Mouse (Mus musculus): ENCODE measurements around the gene Polrmt. TPM values are rescaled to one million over a fixed set of nuclear protein-coding genes. Genes with fewer than 3 reads are reported as not detected.

Polrmt gene
- polyA plus RNA-seq, 1 experiment: 66.3 TPM

GRCm38 (mm10) chr10:79696129-79696651 lies 50.2 kb downstream of the Polrmt start:
- H3K4me3 ChIP-seq (ENCODE audit: insufficient read depth, low read depth, low read length): no peak overlapping the region
- DNase-seq: no peak

DNA sequence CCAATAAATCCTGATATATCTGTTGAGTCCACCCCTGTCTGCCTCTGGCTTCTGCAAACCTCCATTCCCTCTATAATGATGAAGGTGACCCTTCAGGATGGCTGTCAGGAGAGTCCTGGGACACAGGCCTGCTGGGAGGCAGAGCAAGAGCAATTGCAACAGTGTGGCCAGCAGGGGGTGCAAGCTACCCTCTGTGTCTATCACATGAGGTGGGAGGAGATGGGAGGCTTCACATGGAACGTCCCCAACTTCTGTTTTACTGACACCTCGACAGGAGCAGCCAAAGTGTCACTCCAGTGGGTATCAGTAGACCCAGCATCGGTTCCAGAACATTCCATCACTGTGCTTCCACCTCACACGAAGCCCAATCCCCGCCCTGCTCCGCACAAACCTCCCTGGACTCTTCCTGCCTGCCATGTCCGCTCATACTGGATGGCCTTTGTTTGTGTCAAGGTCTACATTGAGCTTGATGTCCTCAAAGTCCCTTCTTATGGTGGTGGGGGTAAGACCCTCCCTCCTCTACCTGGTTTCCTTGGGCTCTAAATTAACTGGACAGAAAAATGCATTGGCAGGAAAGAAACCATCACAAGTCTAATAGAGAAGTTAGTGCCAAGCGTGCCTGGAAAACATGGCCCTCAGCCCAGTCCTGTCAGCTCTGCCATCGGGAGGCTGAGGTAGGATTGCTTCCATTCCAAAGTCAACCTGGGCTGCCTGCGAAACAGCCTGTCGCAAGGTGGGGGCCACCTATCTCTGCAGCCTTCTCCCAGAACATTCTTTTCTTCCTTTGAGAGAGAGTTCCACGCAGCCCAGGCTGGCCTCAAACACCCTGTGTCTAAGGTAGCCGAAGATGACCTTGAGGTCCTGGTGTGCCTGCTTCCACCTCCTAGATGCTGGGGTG lies 50.9 kb downstream of the Polrmt start:
- H3K4me1 ChIP-seq (ENCODE audit: control insufficient read depth, insufficient read depth, low read length): no peaks in the 10 kb centered on the region
- TF ChIP-seq CTCF (conservative IDR thresholded peaks at IDR 0.05; ENCODE audit: insufficient read depth, insufficient read length, low read depth, low read length): peak; percentile 93
- TF ChIP-seq POLR2A (IDR thresholded peaks at IDR 0.05; ENCODE audit: low read depth, low read length): no peak
- H3K4me3 ChIP-seq (ENCODE audit: insufficient read depth, low read depth, low read length): no peak overlapping the region
- peak; percentile 80 for DNase-seq
- H3K27ac ChIP-seq (ENCODE audit: insufficient read depth, low read depth, low read length): no peak overlapping the region
- WGBS: 44% methylated on average over 13 of the region's 13 CpGs
- H3K27me3 ChIP-seq (replicated peaks; ENCODE audit: control insufficient read depth, insufficient read depth, low read length): no peaks in the 10 kb centered on the region
- H3K36me3 ChIP-seq (ENCODE audit: control insufficient read depth, insufficient read depth, low read length): no peaks in the 10 kb centered on the region

More at GRCm38 (mm10) chr10:79696129-79696651, 50.2 kb downstream of the Polrmt start:
- no peaks in the 10 kb centered on the region for H3K36me3 ChIP-seq (ENCODE audit: control insufficient read depth, insufficient read depth, low read length)
- H3K27ac ChIP-seq (ENCODE audit: insufficient read depth, low read depth, low read length): 0 out of 2 replicates have a peak overlapping the region, but pooled peaks have one; percentile 6
- no peaks in the 10 kb centered on the region for H3K4me1 ChIP-seq (ENCODE audit: control insufficient read depth, insufficient read depth, low read length)
- no peaks in the 10 kb centered on the region for H3K27me3 ChIP-seq (replicated peaks; ENCODE audit: control insufficient read depth, insufficient read depth, low read length)
- TF ChIP-seq POLR2A (IDR thresholded peaks at IDR 0.05; ENCODE audit: low read depth, low read length): no peak
- TF ChIP-seq CTCF (conservative IDR thresholded peaks at IDR 0.05; ENCODE audit: insufficient read depth, insufficient read length, low read depth, low read length): no peak
- 34% methylated on average over 9 of the region's 9 CpGs for WGBS

- no peak overlapping the region for H3K4me3 ChIP-seq (ENCODE audit: insufficient read depth, low read depth, low read length)
- 83% methylated on average over 6 of the region's 6 CpGs for WGBS
- H3K36me3 ChIP-seq (ENCODE audit: control insufficient read depth, insufficient read depth, low read length): no peaks in the 10 kb centered on the region
- H3K27me3 ChIP-seq (replicated peaks; ENCODE audit: control insufficient read depth, insufficient read depth, low read length): no peaks in the 10 kb centered on the region
- no peak for DNase-seq
- H3K4me1 ChIP-seq (ENCODE audit: control insufficient read depth, insufficient read depth, low read length): no peaks in the 10 kb centered on the region
- TF ChIP-seq POLR2A (IDR thresholded peaks at IDR 0.05; ENCODE audit: low read depth, low read length): no peak
- no peak for TF ChIP-seq CTCF (conservative IDR thresholded peaks at IDR 0.05; ENCODE audit: insufficient read depth, insufficient read length, low read depth, low read length)
- no peak overlapping the region for H3K27ac ChIP-seq (ENCODE audit: insufficient read depth, low read depth, low read length)
Observed at GRCm38 (mm10) chr10:79694379-79694655, 52.1 kb downstream of the Polrmt start.

DNA sequence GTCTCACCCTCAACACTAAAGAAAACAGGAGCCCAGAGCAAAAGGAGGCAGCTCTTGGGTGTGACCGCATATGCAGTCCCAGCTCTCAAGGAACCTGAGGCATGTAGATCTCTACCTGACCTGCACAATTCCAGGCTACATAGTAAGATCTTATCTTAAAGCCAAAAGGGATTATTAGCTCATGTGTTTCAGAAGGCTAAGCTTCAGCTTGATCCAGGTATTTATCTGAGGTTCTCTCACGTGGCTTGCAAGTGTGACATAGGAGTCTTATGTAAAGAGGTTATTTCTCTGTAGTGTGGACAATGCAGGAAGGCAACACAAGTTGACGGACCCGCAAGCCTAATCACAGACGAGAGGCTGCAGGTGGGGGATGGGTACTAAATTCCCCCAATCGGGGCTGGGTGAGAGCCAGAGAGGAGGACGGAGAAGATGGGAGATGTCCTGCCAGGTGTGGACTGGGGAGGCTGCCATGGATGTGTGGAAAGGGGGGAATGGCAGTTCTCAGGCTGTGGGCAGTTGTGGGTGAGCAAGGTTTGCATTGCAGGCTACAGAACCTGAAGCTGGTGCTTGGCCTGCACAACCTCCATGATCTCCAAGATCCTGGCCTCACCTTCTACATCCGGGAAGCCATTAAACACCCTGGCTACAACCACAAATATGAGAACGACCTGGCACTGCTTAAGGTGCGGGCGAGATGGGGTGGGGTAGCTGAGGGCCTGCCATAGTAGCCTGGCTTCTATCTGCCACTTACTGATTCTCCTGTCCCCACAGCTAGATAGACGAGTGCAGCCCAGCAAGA lies 52.6 kb downstream of the Polrmt start:
- 78% methylated on average over 12 of the region's 12 CpGs for WGBS
- TF ChIP-seq CTCF (conservative IDR thresholded peaks at IDR 0.05; ENCODE audit: insufficient read depth, insufficient read length, low read depth, low read length) (no peak), POLR2A (IDR thresholded peaks at IDR 0.05; ENCODE audit: low read depth, low read length) (no peak)

GRCm38 (mm10) chr10:79691986-79692548 lies 54.3 kb downstream of the Polrmt start:
- WGBS: 98% methylated on average over 2 of the region's 2 CpGs
- Histone ChIP-seq H3K36me3 (ENCODE audit: control insufficient read depth, insufficient read depth, low read length) (no peaks in the 10 kb centered on the region), H3K4me1 (ENCODE audit: control insufficient read depth, insufficient read depth, low read length) (no peaks in the 10 kb centered on the region), H3K4me3 (ENCODE audit: insufficient read depth, low read depth, low read length) (no peak overlapping the region), H3K27me3 (replicated peaks; ENCODE audit: control insufficient read depth, insufficient read depth, low read length) (no peaks in the 10 kb centered on the region), H3K27ac (ENCODE audit: insufficient read depth, low read depth, low read length) (no peak overlapping the region)
- no peak for DNase-seq
- TF ChIP-seq POLR2A (IDR thresholded peaks at IDR 0.05; ENCODE audit: low read depth, low read length) (no peak), CTCF (conservative IDR thresholded peaks at IDR 0.05; ENCODE audit: insufficient read depth, insufficient read length, low read depth, low read length) (no peak)

More for the DNA sequence above, 52.6 kb downstream of the Polrmt start:
- no peaks in the 10 kb centered on the region for H3K27me3 ChIP-seq (replicated peaks; ENCODE audit: control insufficient read depth, insufficient read depth, low read length)
- DNase-seq: no peak
- no peaks in the 10 kb centered on the region for H3K4me1 ChIP-seq (ENCODE audit: control insufficient read depth, insufficient read depth, low read length)
- H3K4me3 ChIP-seq (ENCODE audit: insufficient read depth, low read depth, low read length): no peak overlapping the region
- H3K36me3 ChIP-seq (ENCODE audit: control insufficient read depth, insufficient read depth, low read length): no peaks in the 10 kb centered on the region
- no peak overlapping the region for H3K27ac ChIP-seq (ENCODE audit: insufficient read depth, low read depth, low read length)

- no peak overlapping the region for H3K27ac ChIP-seq (ENCODE audit: insufficient read depth, low read depth, low read length)
- H3K36me3 ChIP-seq (ENCODE audit: control insufficient read depth, insufficient read depth, low read length): no peaks in the 10 kb centered on the region
- WGBS: 88% methylated on average over 3 of the region's 3 CpGs
- no peak for TF ChIP-seq POLR2A (IDR thresholded peaks at IDR 0.05; ENCODE audit: low read depth, low read length)
- no peak for TF ChIP-seq CTCF (conservative IDR thresholded peaks at IDR 0.05; ENCODE audit: insufficient read depth, insufficient read length, low read depth, low read length)
- H3K27me3 ChIP-seq (replicated peaks; ENCODE audit: control insufficient read depth, insufficient read depth, low read length): no peaks in the 10 kb centered on the region
- no peaks in the 10 kb centered on the region for H3K4me1 ChIP-seq (ENCODE audit: control insufficient read depth, insufficient read depth, low read length)
- no peak overlapping the region for H3K4me3 ChIP-seq (ENCODE audit: insufficient read depth, low read depth, low read length)
- no peak for DNase-seq
Observed at GRCm38 (mm10) chr10:79689178-79689577, 57.2 kb downstream of the Polrmt start.

All from kidney, adult 2 months (tissue).